Mouse (Mus musculus) heart, embryonic 11.5 days (tissue): Measurements from ENCODE around the gene Shld2. TPM values are rescaled to one million over a fixed set of nuclear protein-coding genes. Genes with fewer than 3 reads are reported as not detected.

Source experiments
- ATAC-seq: fragments of 200-750 bp; cut with Nextera tagmentation; replicated peaks from 2 replicates; pipeline ENCODE4 v1.8.0; 2017; ENCODE audit warnings: moderate library complexity; ENCODE audit not compliant: insufficient number of reproducible peaks, low FRiP score, low TSS enrichment
- H3K27ac ChIP-seq: fragments of 300-500 bp; sonication (generic); 2 replicates; pipeline ENCODE4 v1.5.1; 2014; ENCODE audit warnings: mild to moderate bottlenecking, low read depth, low read length
- H3K27me3 ChIP-seq: fragments of 300-500 bp; sonication (generic); 2 replicates; pipeline ENCODE4 v1.6.1; 2014; ENCODE audit warnings: mild to moderate bottlenecking, low read length, mixed read lengths; ENCODE audit not compliant: control insufficient read depth, insufficient read depth
- H3K36me3 ChIP-seq: fragments of 300-500 bp; sonication (generic); 2 replicates; pipeline ENCODE4 v1.6.1; 2014; ENCODE audit warnings: mild to moderate bottlenecking, low read length, moderate library complexity, mixed read lengths; ENCODE audit not compliant: control insufficient read depth, insufficient read depth
- H3K4me1 ChIP-seq: fragments of 300-500 bp; sonication (generic); 2 replicates; pipeline ENCODE4 v1.6.1; 2014; ENCODE audit warnings: low read length; ENCODE audit not compliant: control insufficient read depth, insufficient read depth
- H3K4me2 ChIP-seq: fragments of 300-500 bp; sonication (generic); 2 replicates; pipeline ENCODE4 v1.6.1; 2014; ENCODE audit warnings: mild to moderate bottlenecking, moderate library complexity
- H3K4me3 ChIP-seq: fragments of 300-500 bp; sonication (generic); 2 replicates; pipeline ENCODE4 v1.5.1; 2014; ENCODE audit warnings: low read depth, low read length
- H3K9ac ChIP-seq: fragments of 300-500 bp; sonication (generic); 2 replicates; pipeline ENCODE4 v1.6.1; 2014; ENCODE audit warnings: mild to moderate bottlenecking, low read depth, low read length, moderate library complexity
- H3K9me3 ChIP-seq: fragments of 300-500 bp; sonication (generic); replicated peaks from 2 replicates; pipeline ENCODE4 v1.6.1; 2016; ENCODE audit warnings: low read length; ENCODE audit not compliant: control insufficient read depth
- whole genome bisulfite sequencing: fragments of 180-500 bp; shearing (Covaris S2); extraction: QIAGEN DNeasy Blood & Tissue Kit; methylation state at CpG from one replicate; pipeline ENCODE4 v1.1.7; 2014; ENCODE audit not compliant: insufficient replicate concordance; 5-methylcytosine and 5-hydroxymethylcytosine counted together
- polyA plus RNA-seq: library from polyadenylated mRNA; unstranded; fragments of >200 nt; fragmentation: Nextera tagmentation; extraction: Ambion mirVana; gene quantifications from 2 replicates; pipeline ENCODE4 v1.2.1, GENCODE M21; 2014

Gene Shld2
- polyA plus RNA-seq, 1 experiment from 2014 or later: 6.9 TPM

DNA sequence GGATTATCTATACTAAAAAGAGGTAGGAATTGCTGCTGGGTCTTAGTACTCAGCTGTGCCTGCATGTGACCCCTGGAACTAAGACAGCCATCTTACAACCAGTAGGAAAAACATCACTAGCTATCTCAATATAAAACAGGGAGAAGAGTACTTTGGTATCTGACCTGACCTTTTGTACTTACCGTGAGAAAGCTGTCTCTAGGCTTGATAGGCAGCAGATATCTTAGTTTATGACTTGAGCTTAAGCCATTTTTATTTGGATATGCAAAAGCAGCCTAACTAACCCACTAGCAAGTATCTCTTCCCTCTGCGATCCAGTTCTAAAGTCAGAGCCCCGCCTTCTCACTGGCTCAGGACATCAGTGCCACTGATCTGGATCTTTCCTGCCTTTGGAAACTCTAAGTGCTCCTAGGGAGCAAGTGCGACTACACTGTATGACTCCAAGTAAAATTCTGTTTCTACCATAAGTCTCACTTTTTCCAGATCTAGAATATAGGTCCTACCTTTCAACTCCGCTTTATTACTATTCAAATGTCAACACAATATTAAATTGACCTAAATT is 7.5 kb downstream of the Shld2 start:
- no peak overlapping the region for H3K27ac ChIP-seq
- no peaks in the 10 kb centered on the region for H3K27me3 ChIP-seq
- no peak overlapping the region for H3K4me3 ChIP-seq
- 69% methylated on average over 5 of the region's 5 CpGs for WGBS
- no peak overlapping the region for H3K9ac ChIP-seq
- H3K36me3 ChIP-seq: no peaks in the 10 kb centered on the region
- H3K4me2 ChIP-seq: no peak overlapping the region
- H3K9me3 ChIP-seq: no peaks in the 10 kb centered on the region
- H3K4me1 ChIP-seq: peaks cover under 1% of the 10 kb centered on the region; the same call in 1 of the 2 replicates
- no peak for ATAC-seq

DNA sequence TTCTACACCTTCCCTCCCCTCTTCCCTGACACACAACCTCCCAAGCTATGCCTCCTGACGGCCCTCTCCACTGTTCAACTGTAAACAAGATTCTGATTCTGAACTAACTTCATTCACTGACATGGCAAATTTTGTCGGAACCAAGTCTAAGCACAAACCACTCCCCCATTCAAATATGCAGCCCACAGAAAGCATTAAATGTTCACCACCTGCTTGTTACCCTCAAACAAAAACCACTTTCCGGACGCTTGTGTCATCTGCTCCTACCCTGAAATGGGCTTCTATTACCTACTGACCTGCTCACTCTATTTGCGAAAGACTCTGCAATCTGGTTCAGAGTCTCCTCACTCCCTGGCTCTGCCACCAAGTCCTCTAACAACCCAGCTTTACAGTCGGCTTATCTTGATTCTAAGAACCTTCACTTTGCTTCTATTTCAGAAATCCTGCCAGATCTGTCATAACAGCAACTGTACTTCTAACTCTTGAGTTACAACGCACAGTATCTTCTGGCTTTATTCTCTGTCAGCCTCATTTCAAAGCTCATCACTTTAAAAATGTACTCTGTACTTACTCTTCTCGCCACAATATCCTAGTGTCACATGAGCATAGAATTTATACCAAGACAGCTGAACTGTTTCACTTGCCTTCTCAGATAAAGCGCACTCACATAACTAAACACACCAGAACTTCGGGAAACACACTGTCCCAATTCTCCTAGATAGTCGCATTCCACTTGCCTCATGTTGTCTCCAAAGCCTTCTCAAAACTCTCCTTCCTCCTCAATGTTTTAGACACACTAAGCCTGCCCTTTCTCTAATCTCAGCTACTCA is 11.2 kb downstream of the Shld2 start:
- WGBS: 66% methylated on average over 11 of the region's 11 CpGs
- no peak for ATAC-seq
- H3K4me3 ChIP-seq: no peak overlapping the region
- H3K9ac ChIP-seq: no peak overlapping the region
- H3K4me2 ChIP-seq: no peak overlapping the region
- H3K9me3 ChIP-seq: no peaks in the 10 kb centered on the region
- no peaks in the 10 kb centered on the region for H3K36me3 ChIP-seq
- H3K27ac ChIP-seq: no peak overlapping the region
- peaks cover 3% of the 10 kb centered on the region; the same call in 1 of the 2 replicates for H3K4me1 ChIP-seq
- H3K27me3 ChIP-seq: no peaks in the 10 kb centered on the region

DNA sequence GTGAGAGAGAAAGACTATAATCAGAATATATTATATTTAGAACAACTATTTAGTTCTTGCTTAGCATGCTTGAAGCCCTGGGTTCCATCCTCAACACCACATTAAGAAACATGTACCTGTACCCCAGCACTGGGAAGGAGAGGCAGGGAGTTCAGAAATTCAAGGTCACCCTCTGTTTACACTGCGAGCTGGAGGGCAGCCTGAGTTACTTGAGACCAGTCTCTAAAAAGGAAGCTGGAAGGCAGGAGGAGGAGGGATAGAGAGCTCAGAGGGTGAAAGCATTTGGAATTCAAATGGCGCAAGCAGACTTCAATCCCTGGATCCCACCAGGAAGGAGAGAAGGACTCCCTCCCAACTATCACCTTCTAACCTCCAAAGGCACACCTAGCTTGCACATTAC is 12.7 kb downstream of the Shld2 start:
- H3K36me3 ChIP-seq: no peaks in the 10 kb centered on the region
- no peak overlapping the region for H3K27ac ChIP-seq
- H3K4me3 ChIP-seq: no peak overlapping the region
- ATAC-seq: no peak
- WGBS: 39% methylated on average over 2 of the region's 2 CpGs
- peaks cover 3% of the 10 kb centered on the region; the same call in 1 of the 2 replicates for H3K4me1 ChIP-seq
- H3K27me3 ChIP-seq: no peaks in the 10 kb centered on the region
- no peak overlapping the region for H3K4me2 ChIP-seq
- H3K9ac ChIP-seq: no peak overlapping the region
- no peaks in the 10 kb centered on the region for H3K9me3 ChIP-seq

DNA sequence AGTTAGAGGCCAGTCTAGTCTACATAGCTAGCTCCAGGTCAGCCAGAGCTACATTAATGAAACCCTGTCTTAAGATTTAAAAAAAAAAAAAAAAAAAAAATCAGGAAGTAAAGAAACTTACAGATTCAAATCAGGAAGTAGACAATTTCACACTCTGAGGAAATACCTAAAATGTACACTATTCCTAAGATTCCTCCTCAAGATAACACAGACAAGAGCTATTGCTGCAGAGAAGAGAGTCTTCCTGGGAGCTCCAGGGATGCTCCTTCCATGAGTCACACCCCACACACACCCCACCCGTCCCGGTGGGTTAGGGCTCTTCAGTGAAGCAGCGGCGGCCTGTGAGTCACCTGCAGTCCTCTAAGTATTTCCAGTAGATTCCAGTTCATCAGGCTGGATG is 13.3 kb downstream of the Shld2 start:
- Histone ChIP-seq H3K27ac (no peak overlapping the region), H3K4me1 (peaks cover 3% of the 10 kb centered on the region; the same call in 1 of the 2 replicates), H3K36me3 (no peaks in the 10 kb centered on the region), H3K27me3 (no peaks in the 10 kb centered on the region), H3K9me3 (no peaks in the 10 kb centered on the region), H3K9ac (no peak overlapping the region), H3K4me3 (no peak overlapping the region), H3K4me2 (no peak overlapping the region)
- no peak for ATAC-seq
- 22% methylated on average over 4 of the region's 4 CpGs for WGBS

DNA sequence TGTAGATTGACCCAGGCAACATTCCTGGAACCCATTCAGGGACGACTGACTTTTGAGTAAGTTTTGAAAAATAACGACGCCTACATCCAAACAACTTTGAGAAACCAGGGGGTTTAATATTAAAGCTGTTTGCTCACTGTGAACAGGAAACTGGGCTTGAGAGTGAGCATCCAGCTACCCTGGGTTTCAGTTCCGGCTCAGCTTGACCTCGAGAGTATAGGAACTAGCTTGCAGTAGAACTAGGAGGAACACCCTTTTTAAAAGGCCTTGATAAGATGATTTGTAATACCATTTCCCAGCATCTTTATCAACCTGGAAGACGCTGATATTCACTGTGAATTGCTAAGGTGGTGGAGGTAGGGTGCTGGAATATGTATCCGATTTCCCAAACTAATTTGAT is 13.9 kb downstream of the Shld2 start:
- H3K4me1 ChIP-seq: peaks cover 3% of the 10 kb centered on the region; the same call in 1 of the 2 replicates
- no peak for ATAC-seq
- WGBS: 76% methylated on average over 7 of the region's 7 CpGs
- no peak overlapping the region for H3K27ac ChIP-seq
- H3K4me3 ChIP-seq: no peak overlapping the region
- no peak overlapping the region for H3K4me2 ChIP-seq
- no peaks in the 10 kb centered on the region for H3K27me3 ChIP-seq
- no peak overlapping the region for H3K9ac ChIP-seq
- no peaks in the 10 kb centered on the region for H3K36me3 ChIP-seq
- no peaks in the 10 kb centered on the region for H3K9me3 ChIP-seq

DNA sequence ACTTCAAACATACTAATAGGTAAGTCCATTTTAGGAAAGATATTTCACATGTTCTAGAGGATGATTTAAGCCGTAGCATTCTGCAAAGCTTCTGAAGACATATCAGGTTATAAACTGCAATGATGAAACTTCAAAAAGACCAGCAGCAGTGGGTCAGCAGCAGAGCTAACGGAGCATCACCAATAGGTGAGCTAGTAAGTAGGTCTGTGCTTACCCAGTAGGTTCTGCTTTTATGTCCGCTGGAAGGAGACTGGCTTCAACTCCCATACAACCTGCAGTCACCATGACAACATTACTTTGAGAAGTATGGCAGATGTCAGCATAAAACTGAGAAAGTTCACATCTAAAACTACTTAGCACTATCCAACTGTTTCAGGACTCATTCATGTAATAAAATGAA is 16.7 kb downstream of the Shld2 start:
- Histone ChIP-seq H3K9ac (no peak overlapping the region), H3K4me1 (peaks cover 3% of the 10 kb centered on the region; the same call in 1 of the 2 replicates), H3K27me3 (no peaks in the 10 kb centered on the region), H3K4me2 (no peak overlapping the region), H3K4me3 (no peak overlapping the region), H3K36me3 (no peaks in the 10 kb centered on the region), H3K9me3 (no peaks in the 10 kb centered on the region), H3K27ac (no peak overlapping the region)
- 88% methylated on average over 3 of the region's 3 CpGs for WGBS
- ATAC-seq: no peak

DNA sequence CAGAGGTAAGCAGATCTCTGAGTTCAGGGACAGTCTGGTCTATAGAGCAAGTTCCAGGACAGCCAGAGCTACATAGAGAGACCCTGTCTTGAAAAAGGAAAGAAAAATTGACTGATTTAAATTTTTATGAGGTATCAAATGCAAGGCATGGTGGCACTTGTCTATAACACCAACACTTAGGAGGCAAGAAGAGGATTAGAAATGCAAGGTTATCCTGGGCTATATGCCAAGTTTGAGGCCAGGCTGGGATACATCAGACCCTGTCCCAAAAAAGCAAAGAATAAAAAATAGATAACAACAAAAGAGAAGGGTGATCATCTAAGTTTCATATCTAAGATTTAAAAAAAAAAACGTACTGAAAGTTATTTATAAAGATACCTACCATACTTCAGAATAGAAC is 20.1 kb downstream of the Shld2 start:
- Histone ChIP-seq H3K4me1 (no peaks in the 10 kb centered on the region), H3K27me3 (no peaks in the 10 kb centered on the region), H3K4me3 (no peak overlapping the region), H3K4me2 (no peak overlapping the region), H3K36me3 (no peaks in the 10 kb centered on the region), H3K9me3 (no peaks in the 10 kb centered on the region), H3K27ac (no peak overlapping the region), H3K9ac (no peak overlapping the region)
- no peak for ATAC-seq
- 47% methylated on average over 1 of the region's 1 CpGs for WGBS

DNA sequence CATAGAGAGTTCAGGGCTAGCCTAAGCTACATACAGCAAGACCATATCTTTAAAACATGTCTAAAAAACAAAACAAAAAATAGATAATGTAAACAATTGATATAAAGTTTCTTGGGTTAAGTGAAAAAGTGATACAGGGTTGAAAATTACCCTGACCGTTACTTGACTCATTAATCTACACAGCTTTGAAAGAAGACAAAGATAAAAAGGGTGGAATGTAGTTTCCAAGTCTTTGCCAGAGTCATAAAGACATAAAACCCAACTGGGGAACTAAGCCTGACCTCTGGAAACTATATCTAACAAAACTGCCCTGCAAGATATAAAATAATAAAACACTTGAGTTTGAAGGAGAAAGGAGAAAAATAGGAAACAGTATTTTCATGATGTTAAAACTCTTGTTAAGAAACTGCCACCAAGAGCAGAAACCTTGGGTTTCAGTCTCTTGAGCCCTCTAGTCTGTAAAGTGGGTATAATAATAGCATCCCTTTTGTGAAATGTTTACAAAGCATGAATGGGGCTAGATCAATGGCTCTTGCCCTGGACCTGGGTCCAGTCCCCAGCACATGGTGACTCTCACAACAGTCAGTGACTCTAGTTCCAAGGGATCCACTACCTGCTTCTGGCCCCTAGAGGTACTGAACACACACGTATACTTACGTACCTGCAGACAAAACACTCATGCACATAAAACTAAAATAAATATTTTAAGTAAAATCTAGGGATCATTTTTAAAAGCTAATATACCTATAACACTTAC is 20.9 kb downstream of the Shld2 start:
- no peak overlapping the region for H3K27ac ChIP-seq
- no peak overlapping the region for H3K4me2 ChIP-seq
- no peaks in the 10 kb centered on the region for H3K4me1 ChIP-seq
- WGBS: 87% methylated on average over 3 of the region's 3 CpGs
- no peaks in the 10 kb centered on the region for H3K9me3 ChIP-seq
- no peak overlapping the region for H3K9ac ChIP-seq
- no peaks in the 10 kb centered on the region for H3K27me3 ChIP-seq
- no peak for ATAC-seq
- H3K4me3 ChIP-seq: no peak overlapping the region
- H3K36me3 ChIP-seq: no peaks in the 10 kb centered on the region
